Mouse (Mus musculus) CH12.LX (cell line): ENCODE measurements around the gene Tmem274. TPM values are rescaled to one million over a fixed set of nuclear protein-coding genes. Genes with fewer than 3 reads are reported as not detected.

Source experiments
- DNase-seq: peaks from one replicate; pipeline ENCODE4 v3.0.0-alpha.2; 2013; ENCODE audit errors: extremely low read depth
- H3K27ac ChIP-seq: 2 replicates; pipeline ENCODE4 v1.5.1; 2012; ENCODE audit warnings: low read depth, mild to moderate bottlenecking, control low read depth, moderate library complexity; ENCODE audit not compliant: insufficient read depth
- H3K27me3 ChIP-seq: replicated peaks from 2 replicates; pipeline ENCODE3; 2012; ENCODE audit warnings: inconsistent platforms
- H3K36me3 ChIP-seq, 2 experiments: replicated peaks in 1 of 2; 2 replicates each; pipeline versions ENCODE3 to v1.6.1; 2012; ENCODE audit warnings: inconsistent platforms in 1 of 2, low read length in 1 of 2, mild to moderate bottlenecking in 1 of 2, mixed read lengths in 1 of 2, moderate library complexity in 1 of 2; ENCODE audit not compliant: control insufficient read depth in 1 of 2, insufficient read depth in 1 of 2
- H3K4me1 ChIP-seq, 2 experiments: 2 replicates each; pipeline ENCODE4 v1.6.1; 2012; ENCODE audit warnings: inconsistent platforms in 1 of 2, moderate library complexity in 1 of 2; ENCODE audit not compliant: insufficient read depth in 2 of 2, control insufficient read depth in 1 of 2
- H3K4me2 ChIP-seq: 2 replicates; pipeline ENCODE4 v1.6.1; 2012; ENCODE audit warnings: low read depth, mild to moderate bottlenecking, control low read depth; ENCODE audit not compliant: poor library complexity, insufficient read depth, severe bottlenecking
- H3K4me3 ChIP-seq, 3 experiments: fragments of 150-350 bp in 1 of 3; sonication (generic) in 1 of 3; replicated peaks in 1 of 3; 2 replicates each; pipeline versions ENCODE3 to v1.5.1; 2011 to 2012; ENCODE audit warnings: low read depth in 2 of 3, low read length in 2 of 3, mild to moderate bottlenecking in 2 of 3, moderate library complexity in 2 of 3, control low read depth in 1 of 3, improper control_type of control experiment in 1 of 3, inconsistent platforms in 1 of 3, mixed read lengths in 1 of 3; ENCODE audit not compliant: poor library complexity in 1 of 3
- H3K79me2 ChIP-seq: replicated peaks from 2 replicates; pipeline ENCODE4 v1.6.1; 2012; ENCODE audit warnings: mild to moderate bottlenecking, moderate library complexity; ENCODE audit not compliant: control insufficient read depth, poor library complexity, insufficient read depth, severe bottlenecking; ENCODE audit errors: extremely low read depth
- H3K9ac ChIP-seq: 2 replicates; pipeline ENCODE4 v1.6.1; 2012; ENCODE audit warnings: low read depth, mild to moderate bottlenecking, control low read depth, moderate library complexity; ENCODE audit not compliant: insufficient read depth
- H3K9me3 ChIP-seq: replicated peaks from 2 replicates; pipeline ENCODE3; 2012; ENCODE audit warnings: low read length, inconsistent platforms, mixed read lengths
- CHD1 ChIP-seq: IDR thresholded peaks from 2 replicates; pipeline ENCODE4 v1.6.1; 2012; ENCODE audit warnings: low read depth, low read length, improper control_type of control experiment, inconsistent platforms
- CHD2 ChIP-seq: IDR thresholded peaks from 2 replicates; pipeline ENCODE4 v1.6.1; 2011; ENCODE audit warnings: low read length, improper control_type of control experiment
- CTCF ChIP-seq, 2 experiments: IDR thresholded peaks in 1 of 2; conservative IDR thresholded peaks in 1 of 2; 2 replicates each; pipeline ENCODE4 v1.5.1; 2011 to 2012; ENCODE audit warnings: low read depth in 2 of 2, low read length in 2 of 2, improper control_type of control experiment in 1 of 2, inconsistent platforms in 1 of 2, mild to moderate bottlenecking in 1 of 2, moderate library complexity in 1 of 2
- ELF1 ChIP-seq: IDR thresholded peaks from 2 replicates; pipeline ENCODE4 v1.6.1; 2014; ENCODE audit warnings: low read depth, mild to moderate bottlenecking, inconsistent platforms, low read length, improper control_type of control experiment
- EP300 ChIP-seq: IDR thresholded peaks from 2 replicates; pipeline ENCODE4 v1.6.1; 2011; ENCODE audit warnings: low read length, improper control_type of control experiment
- ETS1 ChIP-seq: conservative IDR thresholded peaks from 2 replicates; pipeline ENCODE4 v1.6.1; 2012; ENCODE audit warnings: low read depth, mild to moderate bottlenecking, inconsistent platforms, low read length, improper control_type of control experiment, moderate library complexity
- GABPA ChIP-seq: IDR thresholded peaks from 2 replicates; pipeline ENCODE4 v1.6.1; 2012; ENCODE audit warnings: low read depth, low read length, improper control_type of control experiment, inconsistent platforms; ENCODE audit not compliant: insufficient replicate concordance
- HCFC1 ChIP-seq: IDR thresholded peaks from 2 replicates; pipeline ENCODE4 v1.6.1; 2012; ENCODE audit warnings: low read depth, mild to moderate bottlenecking, inconsistent platforms, low read length, improper control_type of control experiment
- IRF4 ChIP-seq: IDR thresholded peaks from 2 replicates; pipeline ENCODE4 v1.6.1; 2014; ENCODE audit warnings: low read depth, mild to moderate bottlenecking, inconsistent platforms, low read length, improper control_type of control experiment
- JUN ChIP-seq: IDR thresholded peaks from 2 replicates; pipeline ENCODE4 v1.6.1; 2011; ENCODE audit warnings: low read depth, mild to moderate bottlenecking, low read length, improper control_type of control experiment, moderate library complexity; ENCODE audit not compliant: insufficient read depth
- JUND ChIP-seq: conservative IDR thresholded peaks from 2 replicates; pipeline ENCODE4 v1.6.1; 2011; ENCODE audit warnings: low read depth, low read length, improper control_type of control experiment
- KAT2A ChIP-seq: IDR thresholded peaks from 2 replicates; pipeline ENCODE4 v1.6.1; 2012; ENCODE audit warnings: low read length, improper control_type of control experiment, inconsistent platforms; ENCODE audit not compliant: insufficient replicate concordance
- MAZ ChIP-seq: IDR thresholded peaks from 2 replicates; pipeline ENCODE4 v1.6.1; 2012; ENCODE audit warnings: low read depth, mild to moderate bottlenecking, inconsistent platforms, low read length, improper control_type of control experiment, moderate library complexity
- MYC ChIP-seq: IDR thresholded peaks from 2 replicates; pipeline ENCODE4 v1.6.1; 2011; ENCODE audit warnings: low read depth, mild to moderate bottlenecking, improper control_type of control experiment, low read length
- NELFE ChIP-seq: IDR thresholded peaks from 2 replicates; pipeline ENCODE4 v1.6.1; 2011; ENCODE audit warnings: low read depth, low read length, improper control_type of control experiment
- NRF1 ChIP-seq: IDR thresholded peaks from 2 replicates; pipeline ENCODE4 v1.6.1; 2014; ENCODE audit warnings: low read depth, mild to moderate bottlenecking, inconsistent platforms, low read length, improper control_type of control experiment, moderate library complexity
- PAX5 ChIP-seq: IDR thresholded peaks from 2 replicates; pipeline ENCODE4 v1.6.1; 2012; ENCODE audit warnings: low read length, inconsistent platforms, mixed read lengths
- POLR2A ChIP-seq: IDR thresholded peaks from 2 replicates; pipeline ENCODE4 v1.6.1; 2011; ENCODE audit warnings: low read depth, mild to moderate bottlenecking, improper control_type of control experiment, low read length
- POLR2AphosphoS2 ChIP-seq: IDR thresholded peaks from 2 replicates; pipeline ENCODE4 v1.6.1; 2011; ENCODE audit warnings: low read depth, low read length, improper control_type of control experiment
- RAD21 ChIP-seq: IDR thresholded peaks from 2 replicates; pipeline ENCODE4 v1.6.1; 2011; ENCODE audit warnings: low read depth, mild to moderate bottlenecking, low read length, improper control_type of control experiment, moderate library complexity
- RCOR1 ChIP-seq: conservative IDR thresholded peaks from 2 replicates; pipeline ENCODE4 v1.6.1; 2012; ENCODE audit warnings: low read depth, mild to moderate bottlenecking, inconsistent platforms, low read length, improper control_type of control experiment
- SMC3 ChIP-seq: IDR thresholded peaks from 2 replicates; pipeline ENCODE4 v1.6.1; 2011; ENCODE audit warnings: low read depth, low read length, improper control_type of control experiment
- TBP ChIP-seq: conservative IDR thresholded peaks from 2 replicates; pipeline ENCODE4 v1.6.1; 2011; ENCODE audit warnings: low read depth, low read length, improper control_type of control experiment
- TCF12 ChIP-seq: IDR thresholded peaks from 2 replicates; pipeline ENCODE4 v1.6.1; 2014; ENCODE audit warnings: low read depth, mild to moderate bottlenecking, inconsistent platforms, low read length, improper control_type of control experiment
- UBTF ChIP-seq: IDR thresholded peaks from 2 replicates; pipeline ENCODE4 v1.6.1; 2012; ENCODE audit warnings: low read depth, mild to moderate bottlenecking, inconsistent platforms, low read length, improper control_type of control experiment, moderate library complexity
- USF1 ChIP-seq: IDR thresholded peaks from 2 replicates; pipeline ENCODE4 v1.6.1; 2014; ENCODE audit warnings: low read depth, mild to moderate bottlenecking, inconsistent platforms, low read length, improper control_type of control experiment
- ZC3H11A ChIP-seq: IDR thresholded peaks from 2 replicates; pipeline ENCODE4 v1.6.1; 2012; ENCODE audit warnings: low read depth, mild to moderate bottlenecking, inconsistent platforms, low read length, improper control_type of control experiment
- ZKSCAN1 ChIP-seq: IDR thresholded peaks from 2 replicates; pipeline ENCODE4 v1.6.1; 2012; ENCODE audit warnings: low read depth, inconsistent platforms, low read length, improper control_type of control experiment, borderline replicate concordance
- ZMIZ1 ChIP-seq: IDR thresholded peaks from 2 replicates; pipeline ENCODE4 v1.6.1; 2012; ENCODE audit warnings: low read depth, mild to moderate bottlenecking, inconsistent platforms, low read length, improper control_type of control experiment
- ZNF384 ChIP-seq: IDR thresholded peaks from 2 replicates; pipeline ENCODE4 v1.6.1; 2012; ENCODE audit warnings: low read depth, low read length, improper control_type of control experiment, inconsistent platforms
- dilution Hi-C: fragments of 300-500 bp; cut with MboI; formaldehyde crosslinking; loops from 2 replicates; pipeline ENCODE4 v1.14.3; 2020; ENCODE audit warnings: low sequenced_read_pairs; ENCODE audit not compliant: extremely low pct_unique_long_range_greater_than_20kb, extremely low pct_ligation_motif_present
- in situ Hi-C: fragments of 300-500 bp; cut with MboI; formaldehyde crosslinking; loops from 3 replicates; pipeline ENCODE4 v1.14.3; 2019; ENCODE audit warnings: low sequenced_read_pairs, low pct_ligation_motif_present, low pct_unique_long_range_greater_than_20kb, mixed read lengths
- polyA plus RNA-seq: library from polyadenylated mRNA; unstranded; fragments of >175 nt; gene quantifications from 2 replicates; pipeline ENCODE4 v1.2.1, GENCODE M21; 2012; ENCODE audit warnings: low read depth; ENCODE audit not compliant: insufficient read length
- total RNA-seq, 2 experiments: library from RNA; depleted of rRNA; stranded (reverse); fragments of 300-350 nt in 1 of 2; fragments of >200 nt in 1 of 2; gene quantifications; 2 replicates each; pipeline ENCODE4 v1.2.3; 2012 to 2014

Gene Tmem274
- total and polyA plus RNA-seq, 3 experiments = not detected

- no peaks in the 10 kb centered on the region for H3K36me3 ChIP-seq
- H3K27me3 ChIP-seq = no peaks in the 10 kb centered on the region
- H3K9ac ChIP-seq = no peak overlapping the region
- H3K4me1 ChIP-seq = peaks cover 0 to 13% of the 10 kb centered on the region in 2 experiments; a peak in 3 of 4 replicates
- no peak for DNase-seq
- TF ChIP-seq ZKSCAN1 = no peak
- TF ChIP-seq TBP = no peak
- no peak for TF ChIP-seq IRF4
- no peak for TF ChIP-seq UBTF
- no peak for TF ChIP-seq NELFE
- no peak for TF ChIP-seq PAX5
- no peak for TF ChIP-seq SMC3
- TF ChIP-seq RCOR1 = no peak
- TF ChIP-seq RAD21 = no peak
- in situ Hi-C loops = no loop called here
- H3K79me2 ChIP-seq = no peaks in the 10 kb centered on the region
- dilution Hi-C loops = no loop called here
- H3K4me2 ChIP-seq = no peak overlapping the region
- no peak overlapping the region for H3K27ac ChIP-seq
- no peak overlapping the region for H3K4me3 ChIP-seq
- H3K9me3 ChIP-seq = no peaks in the 10 kb centered on the region
These were observed 32.7 kb upstream of the Tmem274 start for GRCm38 (mm10) chr4:149444465-149444864.

- H3K4me1 ChIP-seq = peaks cover 0 to 13% of the 10 kb centered on the region in 2 experiments; a peak in 3 of 4 replicates
- H3K4me3 ChIP-seq = peak overlapping the region in 2 of 3 experiments; percentile 25
- H3K79me2 ChIP-seq = no peaks in the 10 kb centered on the region
- H3K9ac ChIP-seq = peak overlapping the region; percentile 49
- no peaks in the 10 kb centered on the region for H3K27me3 ChIP-seq
- H3K27ac ChIP-seq = no peak overlapping the region
- in situ Hi-C loops = no loop called here
- no peaks in the 10 kb centered on the region for H3K9me3 ChIP-seq
- peak; percentile 91 for DNase-seq
- dilution Hi-C loops = no loop called here
- H3K36me3 ChIP-seq = no peaks in the 10 kb centered on the region
- peak overlapping the region; percentile 98 for H3K4me2 ChIP-seq
- peak; percentile 98 for TF ChIP-seq MYC
- 0 out of 2 replicates have a peak, but pooled peaks have one; percentile 5 for TF ChIP-seq JUND
- TF ChIP-seq ZKSCAN1 = no peak
- peak; percentile 66; the same call in 1 of the 2 replicates for TF ChIP-seq ELF1
- TF ChIP-seq PAX5 = no peak
- TF ChIP-seq POLR2AphosphoS2 = no peak
- no peak for TF ChIP-seq CHD2
- no peak for TF ChIP-seq GABPA
- peak; percentile 67; the same call in 1 of the 2 replicates for TF ChIP-seq ZMIZ1
- 0 out of 2 replicates have a peak, but pooled peaks have one; percentile 35 for TF ChIP-seq RCOR1
- TF ChIP-seq EP300 = 0 out of 2 replicates have a peak, but pooled peaks have one; percentile 25
- TF ChIP-seq JUN = no peak
- peak; percentile 92 for TF ChIP-seq SMC3
- peak; percentile 62 for TF ChIP-seq ETS1
- peak; percentile 28 for TF ChIP-seq ZNF384
- TF ChIP-seq IRF4 = peak; percentile 76
- peak; percentile 72 for TF ChIP-seq TCF12
- peak; percentile 68 for TF ChIP-seq RAD21
- TF ChIP-seq HCFC1 = peak; percentile 62
- TF ChIP-seq UBTF = peak; percentile 92
- peak; percentile 47; the same call in 1 of the 2 replicates for TF ChIP-seq NRF1
- TF ChIP-seq KAT2A = 0 out of 2 replicates have a peak, but pooled peaks have one; percentile 46
- no peak for TF ChIP-seq MAZ
- TF ChIP-seq CTCF (conservative IDR thresholded peaks at IDR 0.05 in 1 of 2, IDR thresholded peaks at IDR 0.05 in 1 of 2; ENCODE audit: low read depth in 2 of 2, low read length in 2 of 2) = peak; percentile 18 to 96; a peak in 2 of 4 replicates
- TF ChIP-seq USF1 = peak; percentile 54
- TF ChIP-seq CHD1 = no peak
- TF ChIP-seq TBP = no peak
- TF ChIP-seq ZC3H11A = no peak
- TF ChIP-seq NELFE = peak; percentile 79
- TF ChIP-seq POLR2A = peak; percentile 63; the same call in 1 of the 2 replicates
These were observed 32.0 kb upstream of the Tmem274 start for GRCm38 (mm10) chr4:149444964-149445701.
